Mouse (Mus musculus): ENCODE measurements around the gene E130114P18Rik. TPM values are rescaled to one million over a fixed set of nuclear protein-coding genes. Genes with fewer than 3 reads are reported as not detected.
A peak's percentile ranks its signal among the peaks of the same experiment; 100 is the strongest.

Gene E130114P18Rik
- total RNA-seq, 2 experiments from 2014 or later, result not detected

DNA sequence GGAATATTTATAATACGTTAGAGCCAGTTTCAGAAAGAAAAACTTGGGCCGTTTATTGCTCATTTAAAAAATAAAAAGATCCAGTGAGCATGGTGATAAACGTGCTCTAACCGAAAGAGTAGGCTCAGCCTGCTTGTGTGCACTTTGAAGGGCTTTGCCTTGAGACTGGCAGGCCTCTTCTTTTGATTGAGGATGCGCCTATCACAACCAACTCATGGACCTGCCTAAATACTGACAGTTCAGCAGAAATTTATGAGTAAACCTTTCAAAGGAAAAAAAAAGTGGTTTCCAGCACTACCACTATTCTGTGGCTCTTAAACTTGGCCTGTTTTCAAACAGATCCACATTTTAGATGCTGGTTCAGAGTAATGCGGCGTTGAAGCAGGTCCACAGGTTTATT lies 2.1 kb upstream of the E130114P18Rik start:
- no peak for TF ChIP-seq CTCF (IDR thresholded peaks at IDR 0.05)
- no peak for DNase-seq
- H3K27ac ChIP-seq, result peak overlapping the region; percentile 95
- H3K4me3 ChIP-seq, result peak overlapping the region; percentile 97
- intact Hi-C loops (cut with DNase I), result no loop called here

DNA sequence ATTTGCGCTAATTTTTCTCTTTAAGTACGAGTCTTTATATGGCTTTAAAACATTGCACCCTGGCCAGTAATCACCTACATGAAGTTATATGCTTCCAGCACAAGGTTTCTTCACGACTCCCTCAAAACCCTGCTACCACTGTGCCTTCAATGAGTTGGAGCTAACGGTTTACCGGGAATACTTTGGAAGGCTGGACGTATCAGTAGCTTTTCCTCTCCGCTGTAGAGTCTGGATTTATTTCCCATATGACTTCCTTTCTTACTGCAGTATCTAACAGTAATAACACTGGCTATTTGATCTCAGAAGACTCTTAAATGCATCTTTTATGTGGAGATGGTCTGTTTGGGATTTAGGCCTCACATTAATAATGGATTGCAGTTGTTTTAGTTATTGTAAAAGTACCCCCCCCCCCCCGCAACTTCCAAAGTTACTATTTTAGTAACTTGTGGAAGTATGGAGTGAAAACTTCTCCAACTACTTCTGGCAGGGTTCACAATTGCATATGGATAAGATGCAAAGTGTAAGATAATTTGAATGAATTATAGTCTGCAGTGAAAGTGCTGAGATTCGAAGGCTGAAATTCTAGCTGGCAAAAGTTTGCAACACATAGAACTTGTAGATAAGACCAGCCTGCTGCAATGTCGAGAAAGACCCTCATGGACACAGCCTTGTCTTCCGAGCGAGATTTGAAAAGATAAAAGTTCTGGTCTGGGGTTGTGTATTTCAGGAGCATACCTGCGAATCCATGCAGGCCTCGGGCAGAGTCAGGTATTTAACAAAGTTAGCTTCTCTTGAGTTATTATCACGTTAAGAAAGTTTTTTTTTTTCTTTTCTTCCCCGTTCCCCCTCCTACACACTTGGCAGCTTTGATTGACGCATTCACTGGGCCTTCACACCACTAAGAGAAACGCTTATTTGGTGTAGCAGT lies 1.4 kb upstream of the E130114P18Rik start:
- H3K4me3 ChIP-seq, result peak overlapping the region; percentile 97
- intact Hi-C loops (cut with DNase I), result loop anchor here (1.0 to 5.0 kb wide), 5 partner anchors 90 to 328 kb away; no protein-coding TSS in a partner anchor
- DNase-seq, result no peak
- TF ChIP-seq CTCF (IDR thresholded peaks at IDR 0.05), result no peak
- peak overlapping the region; percentile 95 for H3K27ac ChIP-seq

DNA sequence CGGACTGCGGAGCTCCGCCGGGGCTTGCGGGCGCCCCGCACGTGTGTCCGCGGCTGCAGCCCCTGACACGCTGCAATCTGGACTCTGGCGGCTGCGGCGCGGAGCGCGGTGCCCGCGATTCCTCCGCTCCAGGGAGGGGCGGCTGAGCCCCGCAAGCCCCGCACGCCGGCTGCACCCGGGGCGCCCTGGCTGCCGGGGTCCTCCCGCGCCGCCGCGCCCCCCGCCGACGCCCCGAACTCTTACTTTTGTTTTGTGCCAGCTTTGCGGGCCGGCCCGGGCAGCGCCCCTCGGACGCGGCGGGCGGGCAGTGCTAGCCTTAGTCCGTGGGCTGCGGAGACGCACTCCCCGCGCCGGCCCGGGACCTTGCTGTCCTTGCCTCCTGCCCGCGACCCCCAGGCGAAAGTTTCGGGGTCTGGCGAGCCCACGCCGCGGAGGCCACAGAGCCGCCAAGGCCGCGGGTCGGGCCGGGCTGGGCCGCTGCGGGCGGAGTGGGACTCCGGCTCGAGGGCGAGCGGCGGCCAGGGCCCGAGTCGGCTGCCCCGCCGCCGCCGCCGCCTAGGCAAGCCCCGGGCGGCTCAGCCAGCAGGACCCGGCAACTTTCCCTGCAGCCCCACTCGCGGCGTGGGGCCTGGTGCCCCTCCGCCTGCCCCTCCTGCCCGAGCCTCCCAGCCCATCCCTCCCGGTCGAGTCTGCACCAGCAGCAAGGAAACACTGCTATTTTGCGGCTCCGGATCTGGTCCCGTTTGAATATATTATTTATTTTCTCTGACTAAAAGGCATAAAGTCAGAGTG lies 529 bp upstream of the E130114P18Rik start:
- Histone ChIP-seq H3K27ac (peak overlapping the region; percentile 95), H3K4me3 (peak overlapping the region; percentile 97)
- peak; percentile 69 for DNase-seq
- intact Hi-C loops (cut with DNase I), result loop anchor here (1.0 to 5.0 kb wide), 5 partner anchors 91 to 329 kb away; no protein-coding TSS in a partner anchor
- no peak for TF ChIP-seq CTCF (IDR thresholded peaks at IDR 0.05)

DNA sequence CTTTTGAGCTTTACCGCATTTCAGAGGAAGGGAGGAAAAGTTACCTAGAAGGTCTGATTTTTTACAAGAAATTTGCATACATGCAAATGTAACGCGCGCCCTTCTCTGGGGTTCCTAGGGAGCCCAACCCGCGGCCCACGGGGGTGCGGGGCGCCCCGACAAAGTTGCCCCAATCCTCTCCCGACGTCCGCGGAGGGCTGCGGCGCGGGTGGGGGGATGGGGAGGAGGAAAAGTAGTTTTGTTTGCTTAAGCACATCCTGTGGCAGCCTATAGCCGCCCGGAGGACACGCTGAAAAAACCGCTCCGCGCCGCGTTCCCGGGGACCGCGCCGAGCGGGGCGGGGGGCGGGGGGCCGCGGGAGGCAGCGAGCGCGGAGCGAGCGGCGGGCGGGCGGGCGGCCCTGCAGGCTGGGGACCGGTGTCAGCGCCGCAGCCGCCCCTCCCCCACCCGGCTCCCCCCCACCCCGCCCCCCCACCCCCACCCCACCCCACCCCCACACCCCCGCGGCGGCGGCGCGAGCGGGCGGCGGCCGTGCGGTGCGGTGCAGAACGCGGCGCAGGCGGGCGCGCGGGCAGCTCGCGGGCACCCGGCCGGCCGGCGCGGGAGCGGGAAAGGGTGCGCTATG lies 685 bp downstream of the E130114P18Rik start:
- intact Hi-C loops (cut with DNase I), result loop anchor here (2.0 to 5.0 kb wide), 5 partner anchors 20 to 330 kb away; no protein-coding TSS in a partner anchor
- DNase-seq, result peak; percentile 68
- TF ChIP-seq CTCF (IDR thresholded peaks at IDR 0.05), result no peak
- H3K4me3 ChIP-seq, result peak overlapping the region; percentile 97
- peak overlapping the region; percentile 95 for H3K27ac ChIP-seq

DNA sequence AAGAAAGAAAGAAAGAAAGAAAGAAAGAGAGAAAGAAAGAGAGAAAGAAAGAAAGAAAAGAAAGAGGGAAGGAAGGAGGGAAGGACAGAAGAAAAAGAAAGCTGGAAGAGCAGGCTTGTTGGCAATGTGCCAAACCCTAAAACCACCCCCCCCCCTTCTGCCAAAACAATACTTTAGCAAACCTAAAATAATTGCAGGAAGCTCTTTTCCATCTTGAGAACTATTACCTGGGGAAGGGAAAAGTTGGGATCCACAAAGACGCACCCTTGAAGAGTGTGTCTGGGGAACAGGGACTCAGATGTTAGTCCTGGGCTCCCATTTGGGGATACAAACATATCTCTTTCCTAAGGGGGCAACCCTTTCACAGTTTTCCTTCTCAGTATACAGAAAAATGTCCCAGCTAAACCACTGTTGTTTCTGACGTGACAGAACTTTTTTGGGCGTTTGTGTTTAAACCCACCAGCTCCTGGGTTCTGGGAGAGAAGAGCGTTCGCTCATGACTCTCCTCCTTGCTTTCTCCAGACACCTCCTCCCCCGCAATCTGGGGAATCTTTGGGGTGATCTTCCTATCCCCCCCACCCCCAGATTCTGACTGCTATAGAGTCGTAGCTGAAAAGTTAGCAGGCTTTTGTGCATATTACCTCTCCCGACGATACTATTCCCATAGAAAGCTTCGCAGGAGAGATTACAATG lies 1.3 kb downstream of the E130114P18Rik start:
- no peak for TF ChIP-seq CTCF (IDR thresholded peaks at IDR 0.05)
- H3K4me3 ChIP-seq, result peak overlapping the region; percentile 97
- intact Hi-C loops (cut with DNase I), result loop anchor here (2.0 to 5.0 kb wide), 5 partner anchors 20 to 331 kb away; no protein-coding TSS in a partner anchor
- DNase-seq, result no peak
- peak overlapping the region; percentile 95 for H3K27ac ChIP-seq

DNA sequence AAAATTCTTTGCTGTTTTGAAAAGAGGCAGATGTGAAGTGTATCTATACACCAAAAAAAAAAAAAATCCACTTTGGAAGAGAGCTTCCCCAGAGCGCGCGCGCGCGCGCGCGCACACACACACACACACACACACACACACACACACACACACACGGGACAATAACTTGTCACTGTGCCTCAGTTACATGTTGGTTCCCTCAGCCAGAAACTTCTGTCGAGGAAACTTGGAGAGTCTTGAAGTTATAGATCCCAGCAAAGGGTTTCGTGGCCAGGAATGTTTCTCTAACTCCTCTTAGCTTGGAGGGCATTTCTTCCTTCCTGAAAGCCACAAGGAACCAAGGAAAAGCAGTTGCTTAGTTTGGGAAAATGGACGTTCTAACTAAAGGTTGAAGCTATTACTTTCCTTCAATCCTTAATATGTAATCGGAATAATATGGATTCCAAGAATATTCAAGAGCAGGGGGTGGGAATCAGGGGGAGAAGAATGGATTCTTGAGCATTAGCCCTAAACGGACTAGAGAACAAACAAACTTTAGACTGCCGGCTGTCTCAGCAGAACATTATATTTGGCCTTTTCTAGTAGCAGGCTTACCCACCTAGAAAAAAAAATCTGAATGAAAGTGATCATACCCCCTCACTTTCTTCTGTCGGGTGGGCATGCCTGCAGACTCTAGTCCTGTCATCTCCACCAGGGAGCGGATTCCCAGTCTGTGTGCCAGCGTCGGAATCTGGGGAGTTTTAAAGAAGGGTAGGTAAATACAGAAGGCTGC lies 2.2 kb downstream of the E130114P18Rik start:
- peak; percentile 40; the same call in 1 of the 2 replicates for TF ChIP-seq CTCF (IDR thresholded peaks at IDR 0.05)

DNA sequence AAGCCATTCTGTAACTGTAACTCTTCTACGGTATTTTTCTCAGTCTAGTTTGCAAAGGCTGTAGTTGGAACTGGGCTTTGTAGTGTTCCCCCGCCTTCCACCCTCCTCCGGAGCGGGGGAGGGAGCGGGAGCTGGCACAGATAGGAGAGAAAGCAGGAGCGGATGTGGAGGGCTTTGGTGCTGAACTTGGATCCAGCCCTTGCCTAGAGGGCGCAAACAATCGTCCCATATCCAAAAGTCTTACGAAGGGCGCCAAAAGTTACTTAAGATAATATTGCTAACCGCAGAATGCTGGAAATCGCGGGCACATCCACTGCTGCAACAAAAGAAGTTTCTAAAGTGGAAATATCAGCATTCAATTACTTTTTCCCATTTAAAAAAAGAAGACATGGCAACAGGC lies 2.8 kb downstream of the E130114P18Rik start:
- peak; percentile 85 for DNase-seq
- peak overlapping the region; percentile 97 for H3K4me3 ChIP-seq
- peak; percentile 46 for TF ChIP-seq CTCF (IDR thresholded peaks at IDR 0.05)
- H3K27ac ChIP-seq, result peak overlapping the region; percentile 95
- intact Hi-C loops (cut with DNase I), result loop anchor here (5.0 kb wide), 4 partner anchors 132 to 332 kb away; no protein-coding TSS in a partner anchor

More for the DNA sequence above, 2.2 kb downstream of the E130114P18Rik start:
- Histone ChIP-seq H3K27ac (peak overlapping the region; percentile 95), H3K4me3 (peak overlapping the region; percentile 97)
- intact Hi-C loops (cut with DNase I), result loop anchor here (2.0 to 5.0 kb wide), 5 partner anchors 19 to 332 kb away; no protein-coding TSS in a partner anchor
- no peak for DNase-seq

DNA sequence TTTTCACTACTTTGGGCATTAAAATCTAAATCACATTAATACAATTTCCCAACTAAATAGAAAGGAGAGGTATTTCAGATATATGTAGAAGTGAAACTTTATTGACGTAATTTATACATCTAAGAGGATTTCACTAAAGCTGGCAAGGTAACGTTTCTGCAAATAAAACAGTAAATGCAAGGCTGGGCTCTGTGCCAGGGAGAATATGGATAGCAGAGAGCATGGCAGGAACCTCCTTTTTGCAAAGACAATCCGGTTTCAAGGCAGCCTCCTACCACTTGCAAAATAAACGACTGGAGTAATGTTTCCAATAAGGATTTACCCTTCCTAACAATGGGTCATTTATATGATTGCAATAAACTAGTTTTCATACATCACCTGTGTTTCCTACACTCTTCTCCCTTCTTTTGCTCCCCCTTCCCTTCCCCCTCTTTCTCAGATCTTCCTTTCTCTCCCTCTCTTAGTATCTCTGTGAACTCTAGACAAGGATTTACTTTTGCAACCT lies 3.4 kb downstream of the E130114P18Rik start:
- no peak for DNase-seq
- intact Hi-C loops (cut with DNase I), result no loop called here
- Histone ChIP-seq H3K4me3 (peak overlapping the region; percentile 97), H3K27ac (peak overlapping the region; percentile 95)
- no peak for TF ChIP-seq CTCF (IDR thresholded peaks at IDR 0.05)

DNA sequence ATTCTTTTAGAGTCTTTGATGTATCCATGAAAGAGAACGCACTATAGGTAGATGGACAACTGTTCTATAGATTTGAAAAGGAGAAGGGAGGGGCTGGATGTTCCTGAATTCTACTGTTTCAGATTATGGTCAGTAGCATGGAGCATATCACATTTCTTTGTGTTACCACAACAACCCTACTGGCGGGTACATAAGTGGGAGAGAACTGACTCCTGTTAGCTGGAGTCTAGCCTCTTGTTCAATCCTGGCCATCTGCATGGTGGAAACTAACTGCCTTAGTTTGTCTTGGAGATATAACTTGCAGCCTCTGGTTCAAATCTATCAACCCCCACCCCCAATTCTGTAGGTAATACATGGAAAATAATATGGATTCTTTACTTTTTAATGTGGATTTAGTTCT lies 4.1 kb downstream of the E130114P18Rik start:
- peak overlapping the region; percentile 95 for H3K27ac ChIP-seq
- H3K4me3 ChIP-seq, result peak overlapping the region; percentile 86
- intact Hi-C loops (cut with DNase I), result loop anchor here (2.0 kb wide), 1 partner anchor 95 kb away; no protein-coding TSS in a partner anchor
- DNase-seq, result no peak
- no peak for TF ChIP-seq CTCF (IDR thresholded peaks at IDR 0.05)

DNA sequence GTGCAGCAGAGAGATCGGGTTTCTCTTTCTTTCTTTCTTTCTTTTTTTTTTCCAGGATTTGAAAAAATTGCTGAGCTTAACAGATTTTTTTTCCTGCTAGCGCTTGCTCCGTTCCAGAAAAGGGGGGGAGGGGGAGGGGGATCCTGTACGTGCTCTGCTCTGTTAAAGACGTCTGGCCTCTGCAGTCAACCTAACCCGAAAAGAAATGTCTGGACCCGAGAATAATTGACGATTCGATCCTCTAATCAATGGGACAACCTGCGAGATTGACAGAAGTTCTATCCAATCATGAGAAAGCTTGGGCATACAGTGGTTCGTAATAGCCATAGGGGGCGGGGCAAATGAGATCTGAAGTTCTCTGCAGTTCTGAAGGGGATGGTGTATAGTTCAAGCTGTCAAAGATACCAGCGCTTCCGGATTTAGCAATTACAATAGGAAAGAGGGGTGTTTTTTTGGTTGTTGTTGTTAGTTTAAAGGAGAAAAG lies 4.7 kb downstream of the E130114P18Rik start:
- intact Hi-C loops (cut with DNase I), result loop anchor here (2.0 kb wide), 1 partner anchor 96 kb away; no protein-coding TSS in a partner anchor
- DNase-seq, result peak; percentile 85
- H3K4me3 ChIP-seq, result peak overlapping the region; percentile 86
- H3K27ac ChIP-seq, result peak overlapping the region; percentile 95
- TF ChIP-seq CTCF (IDR thresholded peaks at IDR 0.05), result no peak
